Mouse (Mus musculus): ENCODE data around the gene Rilp. TPM values are rescaled to one million over a fixed set of nuclear protein-coding genes. Genes with fewer than 3 reads are reported as not detected.

Gene Rilp
- polyA plus RNA-seq, 2 experiments: 1.6 to 2.0 TPM

- no peak overlapping the region for H3K4me2 ChIP-seq (ENCODE audit: low read depth)
- peaks cover 9 to 22% of the 10 kb centered on the region in 2 experiments for H3K4me1 ChIP-seq (replicated peaks; ENCODE audit: control insufficient read depth in 2 of 2, insufficient read depth in 2 of 2, low read length in 1 of 2)
- no peak overlapping the region for H3K4me3 ChIP-seq (ENCODE audit: insufficient read depth in 1 of 2, low read depth in 2 of 2, low read length in 2 of 2)
- H3K36me3 ChIP-seq (replicated peaks; ENCODE audit: control insufficient read depth, insufficient read depth, low read depth): no peaks in the 10 kb centered on the region
- ATAC-seq (ENCODE audit: insufficient read depth) (no peak), DNase-seq (ENCODE audit: low read depth in 3 of 3, low spot score in 3 of 3) (no peak)
- no peaks in the 10 kb centered on the region for H3K9me3 ChIP-seq (ENCODE audit: control insufficient read depth, low read length)
- H3K9ac ChIP-seq (replicated peaks): no peak overlapping the region
- H3K27me3 ChIP-seq (ENCODE audit: control insufficient read depth, insufficient read depth, low read length): no peaks in the 10 kb centered on the region
- TF ChIP-seq EP300 (IDR thresholded peaks at IDR 0.05; ENCODE audit: low read depth): no peak
- TF ChIP-seq CTCF (IDR thresholded peaks at IDR 0.05; ENCODE audit: low read depth): no peak
- 40% methylated on average over 19 of the region's 19 CpGs for WGBS (ENCODE audit: insufficient replicate concordance)
- no peak overlapping the region for H3K27ac ChIP-seq
These were observed 31.1 kb downstream of the Rilp start for GRCm38 (mm10) chr11:75540710-75541581.

- no peak overlapping the region for H3K27ac ChIP-seq
- H3K4me1 ChIP-seq (replicated peaks; ENCODE audit: control insufficient read depth in 2 of 2, insufficient read depth in 2 of 2, low read length in 1 of 2): peaks cover 17 to 31% of the 10 kb centered on the region in 2 experiments
- no peak overlapping the region for H3K4me3 ChIP-seq (ENCODE audit: insufficient read depth in 1 of 2, low read depth in 2 of 2, low read length in 2 of 2)
- H3K4me2 ChIP-seq (ENCODE audit: low read depth): no peak overlapping the region
- DNase-seq (ENCODE audit: low read depth in 3 of 3, low spot score in 3 of 3) (no peak), ATAC-seq (ENCODE audit: insufficient read depth) (no peak)
- no peaks in the 10 kb centered on the region for H3K9me3 ChIP-seq (ENCODE audit: control insufficient read depth, low read length)
- TF ChIP-seq EP300 (IDR thresholded peaks at IDR 0.05; ENCODE audit: low read depth) (no peak), CTCF (IDR thresholded peaks at IDR 0.05; ENCODE audit: low read depth) (no peak)
- no peak overlapping the region for H3K9ac ChIP-seq (replicated peaks)
- H3K36me3 ChIP-seq (replicated peaks; ENCODE audit: control insufficient read depth, insufficient read depth, low read depth): no peaks in the 10 kb centered on the region
- 80% methylated on average over 9 of the region's 9 CpGs for WGBS (ENCODE audit: insufficient replicate concordance)
- no peaks in the 10 kb centered on the region for H3K27me3 ChIP-seq (ENCODE audit: control insufficient read depth, insufficient read depth, low read length)
These were observed 34.8 kb downstream of the Rilp start for GRCm38 (mm10) chr11:75544713-75545112.

- peak overlapping the region; percentile 27; the same call in 1 of the 2 replicates for H3K9ac ChIP-seq (replicated peaks)
- H3K36me3 ChIP-seq (replicated peaks; ENCODE audit: control insufficient read depth, insufficient read depth, low read depth): no peaks in the 10 kb centered on the region
- no peak overlapping the region for H3K4me3 ChIP-seq (ENCODE audit: insufficient read depth in 1 of 2, low read depth in 2 of 2, low read length in 2 of 2)
- TF ChIP-seq CTCF (IDR thresholded peaks at IDR 0.05; ENCODE audit: low read depth): no peak
- no peak for TF ChIP-seq EP300 (IDR thresholded peaks at IDR 0.05; ENCODE audit: low read depth)
- H3K27me3 ChIP-seq (ENCODE audit: control insufficient read depth, insufficient read depth, low read length): no peaks in the 10 kb centered on the region
- peaks cover 17 to 32% of the 10 kb centered on the region in 2 experiments for H3K4me1 ChIP-seq (replicated peaks; ENCODE audit: control insufficient read depth in 2 of 2, insufficient read depth in 2 of 2, low read length in 1 of 2)
- peak; percentile 77 for ATAC-seq (ENCODE audit: insufficient read depth)
- peak in 1 of 3 experiments; percentile 51 for DNase-seq (ENCODE audit: low read depth in 3 of 3, low spot score in 3 of 3)
- WGBS (ENCODE audit: insufficient replicate concordance): 33% methylated on average over 4 of the region's 4 CpGs
- H3K4me2 ChIP-seq (ENCODE audit: low read depth): peak overlapping the region; percentile 54
- H3K9me3 ChIP-seq (ENCODE audit: control insufficient read depth, low read length): no peaks in the 10 kb centered on the region
- H3K27ac ChIP-seq: no peak overlapping the region
These were observed 36.2 kb downstream of the Rilp start for GRCm38 (mm10) chr11:75546057-75546456.

- DNase-seq (ENCODE audit: low read depth in 3 of 3, low spot score in 3 of 3): no peak
- H3K27ac ChIP-seq: no peak overlapping the region
- TF ChIP-seq CTCF (IDR thresholded peaks at IDR 0.05; ENCODE audit: low read depth): no peak
- TF ChIP-seq EP300 (IDR thresholded peaks at IDR 0.05; ENCODE audit: low read depth): no peak
These were observed 39.8 kb downstream of the Rilp start for GRCm38 (mm10) chr11:75549658-75550111.

GRCm38 (mm10) chr11:75550200-75550946 is 40.5 kb downstream of the Rilp start:
- WGBS (ENCODE audit: insufficient replicate concordance): 70% methylated on average over 12 of the region's 12 CpGs
- Histone ChIP-seq H3K9ac (replicated peaks) (no peak overlapping the region), H3K27ac (no peak overlapping the region), H3K36me3 (replicated peaks; ENCODE audit: control insufficient read depth, insufficient read depth, low read depth) (no peaks in the 10 kb centered on the region), H3K9me3 (ENCODE audit: control insufficient read depth, low read length) (no peaks in the 10 kb centered on the region), H3K4me3 (ENCODE audit: insufficient read depth in 1 of 2, low read depth in 2 of 2, low read length in 2 of 2) (no peak overlapping the region), H3K27me3 (ENCODE audit: control insufficient read depth, insufficient read depth, low read length) (no peaks in the 10 kb centered on the region), H3K4me1 (replicated peaks; ENCODE audit: control insufficient read depth in 2 of 2, insufficient read depth in 2 of 2, low read length in 1 of 2) (peaks cover 14 to 25% of the 10 kb centered on the region in 2 experiments), H3K4me2 (ENCODE audit: low read depth) (no peak overlapping the region)
- DNase-seq (ENCODE audit: low read depth in 3 of 3, low spot score in 3 of 3) (no peak), ATAC-seq (ENCODE audit: insufficient read depth) (no peak)
- TF ChIP-seq EP300 (IDR thresholded peaks at IDR 0.05; ENCODE audit: low read depth) (no peak), CTCF (IDR thresholded peaks at IDR 0.05; ENCODE audit: low read depth) (no peak)

More at GRCm38 (mm10) chr11:75549658-75550111, 39.8 kb downstream of the Rilp start:
- WGBS (ENCODE audit: insufficient replicate concordance): 57% methylated on average over 5 of the region's 5 CpGs
- no peaks in the 10 kb centered on the region for H3K36me3 ChIP-seq (replicated peaks; ENCODE audit: control insufficient read depth, insufficient read depth, low read depth)
- no peak overlapping the region for H3K4me2 ChIP-seq (ENCODE audit: low read depth)
- no peak overlapping the region for H3K4me3 ChIP-seq (ENCODE audit: insufficient read depth in 1 of 2, low read depth in 2 of 2, low read length in 2 of 2)
- peak; percentile 16; the same call in 1 of the 2 replicates for ATAC-seq (ENCODE audit: insufficient read depth)
- H3K9me3 ChIP-seq (ENCODE audit: control insufficient read depth, low read length): no peaks in the 10 kb centered on the region
- H3K27me3 ChIP-seq (ENCODE audit: control insufficient read depth, insufficient read depth, low read length): no peaks in the 10 kb centered on the region
- H3K9ac ChIP-seq (replicated peaks): no peak overlapping the region
- peaks cover 15 to 27% of the 10 kb centered on the region in 2 experiments for H3K4me1 ChIP-seq (replicated peaks; ENCODE audit: control insufficient read depth in 2 of 2, insufficient read depth in 2 of 2, low read length in 1 of 2)

Measured in liver, embryonic 14.5 days (tissue).